8 mouse cellular contexts compared by ENCODE assay signal in genomic region chr11:4270744-4271459, GRCm38 (mm10). TPM values are rescaled to one million over a fixed set of nuclear protein-coding genes. Genes with fewer than 3 reads are reported as not detected.
DNase-seq lines count a peak whose midpoint lies in the region; ATAC-seq and TF ChIP-seq lines count a peak whose summit lies in the region.

No protein-coding gene starts in this region.

- no peaks in the 10 kb centered on the region for H3K4me1 ChIP-seq in kidney, postnatal 0 days (replicated peaks; ENCODE audit: insufficient read depth, low read length)

- no peak overlapping the region for H3K9ac ChIP-seq in kidney, postnatal 0 days (ENCODE audit: low read depth, low read length)

- 31% methylated on average over 19 of the region's 20 CpGs for WGBS in kidney, postnatal 0 days

- no peak for ATAC-seq in kidney, postnatal 0 days (replicated peaks; ENCODE audit: low FRiP score, low read depth)
- ATAC-seq in megakaryocyte, adult 5-6 weeks (ENCODE audit: poor library complexity, severe bottlenecking), result peak; percentile 51

- H3K27ac ChIP-seq in kidney, postnatal 0 days, result no peak overlapping the region

- H3K36me3 ChIP-seq in kidney, postnatal 0 days (ENCODE audit: insufficient read depth, low read length), result no peaks in the 10 kb centered on the region

- H3K4me2 ChIP-seq in kidney, postnatal 0 days (ENCODE audit: low read length), result no peak overlapping the region

- H3K27me3 ChIP-seq in kidney, postnatal 0 days (ENCODE audit: insufficient read depth, low read length), result no peaks in the 10 kb centered on the region

- no peak for DNase-seq in kidney, postnatal 0 days (ENCODE audit: low spot score)
- no peak for DNase-seq in kidney, adult 18-20 months
- DNase-seq in ZHBTc4 (ENCODE audit: low read depth, low spot score), result peak; percentile 86
- DNase-seq in gastrocnemius, postnatal 25 days, result peak; percentile 86
- no peak for DNase-seq in yolk sac, embryonic 10.5 days (ENCODE audit: low spot score)
- no peak for DNase-seq in cerebellum, adult 11-12 months
- DNase-seq in kidney, postnatal 14 days, result no peak

- no peaks in the 10 kb centered on the region for H3K9me3 ChIP-seq in kidney, postnatal 0 days (replicated peaks; ENCODE audit: low read length)

- TF ChIP-seq CTCF in kidney, postnatal 0 days (IDR thresholded peaks at IDR 0.05; ENCODE audit: low read depth), result peak; percentile 46; the same call in 1 of the 2 replicates

- H3K4me3 ChIP-seq in kidney, postnatal 0 days (replicated peaks; ENCODE audit: low read depth, low read length), result no peak overlapping the region

RNA-seq across cellular contexts. Expression of gene Lif, which starts 13.5 kb away (rescaled TPM):
- 0.11 and 0.24 TPM in 2 replicates for polyA plus RNA-seq in kidney, postnatal 0 days (2015; fragmentation: Nextera tagmentation; extraction: Ambion mirVana)
- total RNA-seq in gastrocnemius, postnatal 25 days (2021), result under 1 TPM; 0.26 to 0.43 TPM
- total RNA-seq in megakaryocyte, adult 5-6 weeks (2015), result 0.18 and 0.31 TPM in 2 replicates
- 1.1 and 6.7 TPM in 2 replicates for total RNA-seq in megakaryocyte, adult 5-6 weeks (2017)

RNA-seq across cellular contexts. Expression of gene Osm, which starts 34.7 kb away (rescaled TPM):
- 0.09 and 0.11 TPM in 2 replicates for polyA plus RNA-seq in kidney, postnatal 0 days (2015; fragmentation: Nextera tagmentation; extraction: Ambion mirVana)
- not detected for total RNA-seq in gastrocnemius, postnatal 25 days (2021)
- total RNA-seq in megakaryocyte, adult 5-6 weeks (2015), result 26.6 and 34.4 TPM in 2 replicates
- 31.9 and 39.2 TPM in 2 replicates for total RNA-seq in megakaryocyte, adult 5-6 weeks (2017)

RNA-seq across cellular contexts. Expression of gene Castor1, which starts 52.9 kb away (rescaled TPM):
- 6.5 and 6.7 TPM in 2 replicates for polyA plus RNA-seq in kidney, postnatal 0 days (2015; fragmentation: Nextera tagmentation; extraction: Ambion mirVana)
- total RNA-seq in gastrocnemius, postnatal 25 days (2021), result 1 to 10 TPM; 1.8 to 4.4 TPM
- total RNA-seq in megakaryocyte, adult 5-6 weeks (2015), result 1.2 and 1.3 TPM in 2 replicates
- 1.1 and 2.3 TPM in 2 replicates for total RNA-seq in megakaryocyte, adult 5-6 weeks (2017)

Comparison
In these comparisons a context has a peak if more than half of its experiments do, and no peak if none do; other contexts are left out.
1. DNase-seq: peak in ZHBTc4 (single experiment) and gastrocnemius, postnatal 25 days (single experiment); none in kidney, postnatal 0 days (single experiment), kidney, adult 18-20 months (single experiment), yolk sac, embryonic 10.5 days (single experiment), cerebellum, adult 11-12 months (single experiment) and kidney, postnatal 14 days (single experiment).
2. RNA of gene Osm, which starts 34.7 kb away (total RNA-seq): 26.6 to 39.2 TPM in megakaryocyte, adult 5-6 weeks; not detected in gastrocnemius, postnatal 25 days; every median in the first group is over 10 times any median in the second.